Mouse (Mus musculus) heart, adult 2 months (tissue): Measurements from ENCODE around the gene Il22ra2. TPM values are rescaled to one million over a fixed set of nuclear protein-coding genes. Genes with fewer than 3 reads are reported as not detected.

Experiments
- DNase-seq, 2 experiments: peaks; one replicate each; pipeline ENCODE4 v3.0.0; 2021
- H3K27ac ChIP-seq: fragments of 200-600 bp; 2 replicates; pipeline ENCODE4 v1.8.1; 2022
- H3K27me3 ChIP-seq: fragments of 200-500 bp; 2 replicates; pipeline ENCODE4 v1.6.1; 2012; ENCODE audit warnings: mild to moderate bottlenecking, low read length, inconsistent platforms, mixed read lengths; ENCODE audit not compliant: control insufficient read depth, insufficient read depth
- H3K36me3 ChIP-seq: fragments of 200-500 bp; 2 replicates; pipeline ENCODE4 v1.6.1; 2012; ENCODE audit warnings: low read length, inconsistent platforms; ENCODE audit not compliant: control insufficient read depth, insufficient read depth
- H3K4me1 ChIP-seq: fragments of 200-500 bp; 2 replicates; pipeline ENCODE4 v1.6.1; 2011; ENCODE audit warnings: low read length; ENCODE audit not compliant: control insufficient read depth, insufficient read depth
- H3K4me3 ChIP-seq: fragments of 200-600 bp; 2 replicates; pipeline ENCODE4 v1.8.1; 2022
- H3K79me2 ChIP-seq: fragments of 200-500 bp; replicated peaks from 2 replicates; pipeline ENCODE4 v1.6.1; 2012; ENCODE audit warnings: mild to moderate bottlenecking, inconsistent platforms, low read length, moderate library complexity, mixed read lengths; ENCODE audit not compliant: control insufficient read depth, insufficient read depth
- H3K9ac ChIP-seq: fragments of 200-500 bp; 2 replicates; pipeline ENCODE4 v1.6.1; 2012; ENCODE audit warnings: low read depth, mild to moderate bottlenecking, control low read depth, inconsistent platforms, low read length, mixed read lengths
- CTCF ChIP-seq: fragments of 200-600 bp; IDR thresholded peaks from 2 replicates; pipeline ENCODE4 v1.8.1; 2022; ENCODE audit warnings: antibody characterized with exemption, mild to moderate bottlenecking, moderate library complexity
- EP300 ChIP-seq: fragments of 200-500 bp; IDR thresholded peaks from 2 replicates; pipeline ENCODE4 v1.6.1; 2011; ENCODE audit warnings: low read depth, low read length, control low read depth; ENCODE audit not compliant: insufficient read depth
- POLR2A ChIP-seq: fragments of 200-500 bp; IDR thresholded peaks from 2 replicates; pipeline ENCODE4 v1.6.1; 2011; ENCODE audit warnings: mild to moderate bottlenecking, low read depth, low read length, control low read depth; ENCODE audit not compliant: insufficient read depth
- WGBS: fragments of 180-500 bp; shearing (Covaris S2); methylation state at CpG from one replicate; pipeline ENCODE4 v1.1.7; 2018; 5-methylcytosine and 5-hydroxymethylcytosine counted together
- intact Hi-C: fragments of 180-260 bp; cut with DNase I; formaldehyde crosslinking; loops from one replicate; pipeline ENCODE4 v1.15.1; 2025
- polyA plus RNA-seq: library from polyadenylated mRNA; depleted of rRNA; stranded (reverse); fragments of >200 nt; gene quantifications from 2 replicates; pipeline ENCODE4 v1.2.3, GENCODE M21; 2012; rRNA removed
- total RNA-seq, 2 experiments: library from RNA; stranded (reverse); gene quantifications; 2 replicates each; pipeline ENCODE4 v1.2.3; 2021

The Il22ra2 gene
- total and polyA plus RNA-seq, 3 experiments: not detected

- TF ChIP-seq POLR2A: no peak
- TF ChIP-seq CTCF: no peak
- TF ChIP-seq EP300: no peak
- 87% methylated on average over 2 of the region's 2 CpGs for WGBS
- intact Hi-C loops: no loop called here
- Histone ChIP-seq H3K4me1 (no peaks in the 10 kb centered on the region), H3K4me3 (no peak overlapping the region), H3K27ac (no peak overlapping the region), H3K36me3 (no peaks in the 10 kb centered on the region), H3K27me3 (no peaks in the 10 kb centered on the region), H3K9ac (no peak overlapping the region), H3K79me2 (no peaks in the 10 kb centered on the region)
- no peak for DNase-seq
Measured at GRCm38 (mm10) chr10:19645119-19645518, 23.3 kb downstream of the Il22ra2 start.

DNA sequence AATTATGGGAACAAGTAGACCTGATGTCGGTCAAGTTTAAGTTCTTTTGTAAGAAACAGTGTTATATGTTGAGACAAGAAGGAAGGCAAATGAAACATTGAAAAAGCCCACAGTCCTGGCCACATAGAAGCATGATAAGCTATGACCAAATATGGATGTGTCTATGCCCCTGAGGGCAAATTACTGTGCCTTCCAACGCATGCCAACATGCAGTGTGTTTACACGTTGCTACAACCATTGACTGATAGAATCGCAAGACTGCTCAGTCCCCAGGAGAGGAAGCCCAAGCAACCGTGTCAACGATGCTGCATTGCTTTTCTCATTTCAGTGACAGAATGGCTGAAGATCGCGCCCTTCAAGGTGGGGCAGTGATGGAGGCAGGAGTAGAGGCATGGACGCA lies 35.6 kb downstream of the Il22ra2 start:
- Histone ChIP-seq H3K79me2 (no peaks in the 10 kb centered on the region), H3K9ac (no peak overlapping the region), H3K4me3 (no peak overlapping the region), H3K36me3 (no peaks in the 10 kb centered on the region), H3K27ac (no peak overlapping the region), H3K4me1 (no peaks in the 10 kb centered on the region), H3K27me3 (no peaks in the 10 kb centered on the region)
- TF ChIP-seq CTCF (no peak), EP300 (no peak), POLR2A (no peak)
- no peak for DNase-seq
- WGBS: 77% methylated on average over 9 of the region's 9 CpGs
- intact Hi-C loops: no loop called here

- 73% methylated on average over 5 of the region's 5 CpGs for WGBS
- H3K27ac ChIP-seq: no peak overlapping the region
- H3K9ac ChIP-seq: no peak overlapping the region
- H3K4me1 ChIP-seq: no peaks in the 10 kb centered on the region
- intact Hi-C loops: no loop called here
- H3K27me3 ChIP-seq: no peaks in the 10 kb centered on the region
- TF ChIP-seq CTCF (no peak), EP300 (no peak), POLR2A (no peak)
- DNase-seq: no peak
- H3K36me3 ChIP-seq: no peaks in the 10 kb centered on the region
- H3K79me2 ChIP-seq: no peaks in the 10 kb centered on the region
- no peak overlapping the region for H3K4me3 ChIP-seq
Measured at GRCm38 (mm10) chr10:19659953-19660352, 38.2 kb downstream of the Il22ra2 start.

- no peaks in the 10 kb centered on the region for H3K27me3 ChIP-seq
- no peaks in the 10 kb centered on the region for H3K4me1 ChIP-seq
- intact Hi-C loops: no loop called here
- no peaks in the 10 kb centered on the region for H3K36me3 ChIP-seq
- H3K27ac ChIP-seq: no peak overlapping the region
- H3K79me2 ChIP-seq: no peaks in the 10 kb centered on the region
- no peak overlapping the region for H3K9ac ChIP-seq
- H3K4me3 ChIP-seq: no peak overlapping the region
- DNase-seq: no peak
- 64% methylated on average over 5 of the region's 5 CpGs for WGBS
- TF ChIP-seq EP300: no peak
- TF ChIP-seq CTCF: no peak
- no peak for TF ChIP-seq POLR2A
Measured at GRCm38 (mm10) chr10:19668973-19669372, 47.2 kb downstream of the Il22ra2 start.

GRCm38 (mm10) chr10:19672015-19672414 lies 50.2 kb downstream of the Il22ra2 start:
- Histone ChIP-seq H3K27ac (no peak overlapping the region), H3K27me3 (no peaks in the 10 kb centered on the region), H3K36me3 (no peaks in the 10 kb centered on the region), H3K4me3 (no peak overlapping the region), H3K79me2 (no peaks in the 10 kb centered on the region), H3K9ac (no peak overlapping the region), H3K4me1 (no peaks in the 10 kb centered on the region)
- no peak for DNase-seq
- intact Hi-C loops: loop anchor here (5.0 kb wide), 1 partner anchor 70 kb away; no protein-coding TSS in a partner anchor
- TF ChIP-seq EP300: no peak
- no peak for TF ChIP-seq CTCF
- TF ChIP-seq POLR2A: no peak

- no peaks in the 10 kb centered on the region for H3K79me2 ChIP-seq
- H3K9ac ChIP-seq: no peak overlapping the region
- no peaks in the 10 kb centered on the region for H3K36me3 ChIP-seq
- H3K27me3 ChIP-seq: no peaks in the 10 kb centered on the region
- H3K4me3 ChIP-seq: no peak overlapping the region
- TF ChIP-seq CTCF (peak; percentile 67), POLR2A (no peak)
- H3K27ac ChIP-seq: no peak overlapping the region
- H3K4me1 ChIP-seq: no peaks in the 10 kb centered on the region
- no peak for DNase-seq
- whole genome bisulfite sequencing: 68% methylated on average over 1 of the region's 1 CpGs
- intact Hi-C loops: loop anchor here (1.0 to 5.0 kb wide), 2 partner anchors 71 to 182 kb away; no protein-coding TSS in a partner anchor
Measured at GRCm38 (mm10) chr10:19673146-19673545, 51.3 kb downstream of the Il22ra2 start.

Other genes starting within 250 kb of the Il22ra2 start
- gene Ifngr1, start 30.0 kb upstream of the Il22ra2 start, total RNA-seq: 10 to 100 TPM; 48.2 to 51.2 TPM
- 27.2 and 40.3 TPM in 2 replicates for gene Ifngr1, start 30.0 kb upstream of the Il22ra2 start, polyA plus RNA-seq
- gene Il20ra, start 90.6 kb downstream of the Il22ra2 start, total RNA-seq: not detected
- gene Il20ra, start 90.6 kb downstream of the Il22ra2 start, polyA plus RNA-seq: not detected in 2 replicates
- gene Slc35d3, start 229.5 kb downstream of the Il22ra2 start, total RNA-seq: not detected
- 0.06 and 0.14 TPM in 2 replicates for gene Slc35d3, start 229.5 kb downstream of the Il22ra2 start, polyA plus RNA-seq